In genomic region chr10:122748361-122748951, GRCm38 (mm10) we compare ENCODE assay signal across 14 mouse cellular contexts.
A peak's percentile ranks its signal among the peaks of the same experiment; 100 is the strongest.
DNase-seq lines count a peak whose midpoint lies in the region; ATAC-seq lines count a peak whose summit lies in the region.
"Had no signal": no experiment of that assay in that cellular context is flagged by ENCODE, and none has a peak within 500 bp of the region (broad histone marks: within the 10 kb centered on the region; RNA-seq: fewer than 3 reads in every experiment).

No protein-coding gene starts in this region.

- peak; percentile 22 for DNase-seq in adrenal gland, postnatal 10 days
- no peak for DNase-seq in adrenal gland, adult 8-10 months
- no peak for DNase-seq in kidney, adult 8-10 months
- no peak for DNase-seq in limb, embryonic 10.5 days (ENCODE audit: low spot score)
- no peak for DNase-seq in embryonic facial prominence, embryonic 10.5 days (ENCODE audit: low spot score)
- no peak for DNase-seq in frontal cortex, adult 2 months (ENCODE audit: extremely low spot score in 1 of 2, low spot score in 1 of 2)
- DNase-seq: layer of hippocampus, postnatal 36 days; lung, postnatal 4 days; right cerebral cortex, postnatal 14 days; thymus, postnatal 4 days had no signal

- WGBS in kidney, embryonic 15.5 days: 73% methylated on average over 4 of the region's 4 CpGs
- 82% methylated on average over 4 of the region's 4 CpGs for WGBS in limb, embryonic 10.5 days
- 88% methylated on average over 4 of the region's 4 CpGs for WGBS in embryonic facial prominence, embryonic 10.5 days

- H3K4me2 ChIP-seq in kidney, embryonic 15.5 days: no peak overlapping the region
- H3K4me2 ChIP-seq: hindbrain, embryonic 13.5 days; stomach, embryonic 15.5 days had no signal

- H3K9me3 ChIP-seq in kidney, embryonic 15.5 days (replicated peaks): no peaks in the 10 kb centered on the region
- H3K9me3 ChIP-seq in limb, embryonic 10.5 days (replicated peaks): no peaks in the 10 kb centered on the region
- 0 out of 2 replicates have a peak, but pooled peaks cover 4% of the 10 kb centered on the region for H3K9me3 ChIP-seq in embryonic facial prominence, embryonic 10.5 days
- H3K9me3 ChIP-seq: hindbrain, embryonic 13.5 days; stomach, embryonic 15.5 days had no signal

- no peak overlapping the region for H3K9ac ChIP-seq in kidney, embryonic 15.5 days
- H3K9ac ChIP-seq: hindbrain, embryonic 13.5 days; stomach, embryonic 15.5 days had no signal

- peaks cover 10% of the 10 kb centered on the region for H3K4me1 ChIP-seq in kidney, embryonic 15.5 days
- H3K4me1 ChIP-seq in limb, embryonic 10.5 days: peaks cover 29% of the 10 kb centered on the region
- peaks cover 6% of the 10 kb centered on the region for H3K4me1 ChIP-seq in embryonic facial prominence, embryonic 10.5 days

- no peak overlapping the region for H3K4me3 ChIP-seq in kidney, embryonic 15.5 days (replicated peaks)
- H3K4me3 ChIP-seq in limb, embryonic 10.5 days: no peak overlapping the region
- no peak overlapping the region for H3K4me3 ChIP-seq in embryonic facial prominence, embryonic 10.5 days
- H3K4me3 ChIP-seq: hindbrain, embryonic 13.5 days; stomach, embryonic 15.5 days had no signal

- H3K36me3 ChIP-seq in kidney, embryonic 15.5 days: no peaks in the 10 kb centered on the region
- H3K36me3 ChIP-seq in limb, embryonic 10.5 days: no peaks in the 10 kb centered on the region
- H3K36me3 ChIP-seq in embryonic facial prominence, embryonic 10.5 days (replicated peaks): no peaks in the 10 kb centered on the region
- H3K36me3 ChIP-seq: hindbrain, embryonic 13.5 days; stomach, embryonic 15.5 days had no signal

- no peaks in the 10 kb centered on the region for H3K27me3 ChIP-seq in kidney, embryonic 15.5 days
- H3K27me3 ChIP-seq in limb, embryonic 10.5 days (ENCODE audit: low read depth, poor library complexity, severe bottlenecking): no peaks in the 10 kb centered on the region
- no peaks in the 10 kb centered on the region for H3K27me3 ChIP-seq in embryonic facial prominence, embryonic 10.5 days (replicated peaks; ENCODE audit: low read depth, poor library complexity, severe bottlenecking)
- H3K27me3 ChIP-seq: hindbrain, embryonic 13.5 days; stomach, embryonic 15.5 days had no signal

- ATAC-seq in kidney, embryonic 15.5 days (replicated peaks; ENCODE audit: low FRiP score): 0 out of 2 replicates have a peak, but pooled peaks have one; percentile 15
- ATAC-seq in cerebellum, adult (ENCODE audit: insufficient number of reproducible peaks, low FRiP score, low TSS enrichment): peak; percentile 76

- H3K27ac ChIP-seq in kidney, embryonic 15.5 days: no peak overlapping the region
- peak overlapping the region; percentile 14; the same call in 1 of the 2 replicates for H3K27ac ChIP-seq in limb, embryonic 10.5 days
- H3K27ac ChIP-seq in embryonic facial prominence, embryonic 10.5 days (replicated peaks): no peak overlapping the region
- H3K27ac ChIP-seq: hindbrain, embryonic 13.5 days; stomach, embryonic 15.5 days had no signal
